Mouse (Mus musculus): ENCODE data around the gene Osgin1. TPM values are rescaled to one million over a fixed set of nuclear protein-coding genes. Genes with fewer than 3 reads are reported as not detected.

Osgin1 gene
- total RNA-seq, 1 experiment from 2014 or later = 9.9 TPM

GRCm38 (mm10) chr8:119478684-119479083 lies 44.8 kb downstream of the Osgin1 start:
- no peak for ATAC-seq (replicated peaks; ENCODE audit: insufficient number of reproducible peaks, low FRiP score, low TSS enrichment, poor library complexity, severe bottlenecking)

DNA sequence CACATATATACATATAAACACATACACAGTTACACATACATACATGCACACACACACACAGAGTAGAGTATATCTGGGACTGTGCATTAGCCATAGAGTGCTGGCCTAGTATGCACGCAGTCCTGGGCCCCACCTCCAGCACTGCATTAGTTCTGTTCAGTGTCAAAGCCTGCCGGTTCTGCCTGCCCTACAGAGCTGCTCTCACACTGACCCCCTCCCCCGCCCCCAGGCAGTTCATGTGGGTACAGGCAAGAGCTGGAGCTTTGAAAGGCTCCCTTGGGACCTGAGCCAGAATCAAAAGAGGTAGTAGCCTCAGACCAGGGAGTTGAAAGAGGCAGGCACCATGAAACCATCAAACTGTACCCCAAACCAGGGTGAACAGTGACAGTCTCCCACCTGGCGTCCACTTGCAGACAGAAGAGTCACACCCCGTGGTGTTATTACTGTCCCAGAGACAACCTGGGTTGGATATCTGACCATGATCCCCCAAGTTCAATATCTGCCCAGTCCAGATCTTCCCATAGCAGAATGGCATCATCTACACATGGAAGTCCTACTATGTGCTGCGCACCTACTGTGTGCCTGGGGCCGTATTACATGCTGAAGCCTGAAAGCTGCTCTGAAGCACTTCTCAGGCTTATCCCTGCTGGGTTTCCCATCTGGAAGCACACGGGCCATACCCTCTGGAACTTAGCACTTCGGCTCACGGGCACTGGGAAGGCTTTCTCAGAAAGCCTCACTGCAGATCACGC lies 50.4 kb downstream of the Osgin1 start:
- no peak for ATAC-seq (replicated peaks; ENCODE audit: insufficient number of reproducible peaks, low FRiP score, low TSS enrichment, poor library complexity, severe bottlenecking)

GRCm38 (mm10) chr8:119487093-119487492 lies 53.2 kb downstream of the Osgin1 start:
- no peak for ATAC-seq (replicated peaks; ENCODE audit: insufficient number of reproducible peaks, low FRiP score, low TSS enrichment, poor library complexity, severe bottlenecking)

Other genes starting within 250 kb of the Osgin1 start
- gene Hsbp1, start 89.6 kb upstream of the Osgin1 start, total RNA-seq (2017) = 75.3 to 78.1 TPM (median 76.0 TPM) in 3 replicates
- 8.7 to 15.0 TPM (median 10.3 TPM) in 3 replicates for gene Mlycd, start 39.2 kb upstream of the Osgin1 start, total RNA-seq (2017)
- gene Necab2, start 12.6 kb downstream of the Osgin1 start, total RNA-seq (2017) = not detected in 3 replicates
- gene Slc38a8, start 67.6 kb downstream of the Osgin1 start, total RNA-seq (2017) = not detected in 3 replicates
- gene Mbtps1, start 124.6 kb downstream of the Osgin1 start, total RNA-seq (2017) = 25.1 to 55.3 TPM (median 48.6 TPM) in 3 replicates
- gene Hsdl1, start 141.1 kb downstream of the Osgin1 start, total RNA-seq (2017) = 25.5 to 34.2 TPM (median 27.4 TPM) in 3 replicates
- gene Dnaaf1, start 141.1 kb downstream of the Osgin1 start, total RNA-seq (2017) = 1.3 TPM in 1 of 3 replicates, not detected in the others
- gene Taf1c, start 171.1 kb downstream of the Osgin1 start, total RNA-seq (2017) = 4.6 to 8.2 TPM (median 6.0 TPM) in 3 replicates
- not detected in 3 replicates for gene Adad2, start 178.6 kb downstream of the Osgin1 start, total RNA-seq (2017)
- not detected in 3 replicates for gene Kcng4, start 201.6 kb downstream of the Osgin1 start, total RNA-seq (2017)
- not detected in 3 replicates for gene Wfdc1, start 232.2 kb downstream of the Osgin1 start, total RNA-seq (2017)

Measured in monocyte, adult 5-6 weeks (primary cell).